In genomic region chr8:10734746-10735145, GRCm38 (mm10) we compare ENCODE assay signal across 21 mouse cellular contexts.
"Had no signal": no experiment of that assay in that cellular context is flagged by ENCODE, and none has a peak within 500 bp of the region (broad histone marks: within the 10 kb centered on the region; RNA-seq: fewer than 3 reads in every experiment).

No protein-coding gene starts in this region.

- H3K4me1 ChIP-seq: limb, embryonic 12.5 days; liver, embryonic 13.5 days had no signal

- H3K27me3 ChIP-seq: heart, embryonic 12.5 days; hindbrain, embryonic 15.5 days; limb, embryonic 12.5 days; liver, embryonic 13.5 days had no signal

- ATAC-seq: intestine, embryonic 16.5 days had no signal

- H3K9ac ChIP-seq: heart, embryonic 12.5 days; hindbrain, embryonic 15.5 days; limb, embryonic 12.5 days; liver, embryonic 13.5 days had no signal

- DNase-seq: gastrocnemius, postnatal 14 days; gastrocnemius, postnatal 36 days; heart, adult 18-20 months; heart, postnatal 10 days; heart, postnatal 36 days; kidney, adult 11 months; kidney, adult 2 months; kidney, postnatal 10 days; kidney, postnatal 25 days; kidney, postnatal 4 days; liver; liver, embryonic 13.5 days had no signal

- H3K36me3 ChIP-seq: heart, embryonic 10.5 days; heart, embryonic 12.5 days; hindbrain, embryonic 15.5 days; limb, embryonic 10.5 days; limb, embryonic 12.5 days; liver, embryonic 13.5 days had no signal

- H3K4me3 ChIP-seq: heart, embryonic 10.5 days; heart, embryonic 12.5 days; hindbrain, embryonic 15.5 days; layer of hippocampus, adult 2 months; left cerebral cortex, adult 2 months; limb, embryonic 10.5 days; limb, embryonic 12.5 days; liver, embryonic 13.5 days had no signal

- H3K4me2 ChIP-seq: heart, embryonic 12.5 days; hindbrain, embryonic 15.5 days; limb, embryonic 12.5 days; liver, embryonic 11.5 days; liver, embryonic 13.5 days had no signal

- H3K9me3 ChIP-seq: heart, embryonic 10.5 days; heart, embryonic 12.5 days; hindbrain, embryonic 15.5 days; limb, embryonic 10.5 days; limb, embryonic 12.5 days; liver, embryonic 13.5 days had no signal

- H3K27ac ChIP-seq: heart, embryonic 10.5 days; hindbrain, embryonic 15.5 days; layer of hippocampus, adult 2 months; left cerebral cortex, adult 2 months; limb, embryonic 10.5 days; limb, embryonic 12.5 days; liver, embryonic 13.5 days had no signal
